Mouse (Mus musculus) yolk sac, embryonic 10.5 days (tissue): ENCODE measurements around the gene BC030867.

Experiments
- DNase-seq: peaks from one replicate; pipeline ENCODE4 v3.0.0-alpha.2; 2017; ENCODE audit warnings: low spot score

BC030867 gene

DNA sequence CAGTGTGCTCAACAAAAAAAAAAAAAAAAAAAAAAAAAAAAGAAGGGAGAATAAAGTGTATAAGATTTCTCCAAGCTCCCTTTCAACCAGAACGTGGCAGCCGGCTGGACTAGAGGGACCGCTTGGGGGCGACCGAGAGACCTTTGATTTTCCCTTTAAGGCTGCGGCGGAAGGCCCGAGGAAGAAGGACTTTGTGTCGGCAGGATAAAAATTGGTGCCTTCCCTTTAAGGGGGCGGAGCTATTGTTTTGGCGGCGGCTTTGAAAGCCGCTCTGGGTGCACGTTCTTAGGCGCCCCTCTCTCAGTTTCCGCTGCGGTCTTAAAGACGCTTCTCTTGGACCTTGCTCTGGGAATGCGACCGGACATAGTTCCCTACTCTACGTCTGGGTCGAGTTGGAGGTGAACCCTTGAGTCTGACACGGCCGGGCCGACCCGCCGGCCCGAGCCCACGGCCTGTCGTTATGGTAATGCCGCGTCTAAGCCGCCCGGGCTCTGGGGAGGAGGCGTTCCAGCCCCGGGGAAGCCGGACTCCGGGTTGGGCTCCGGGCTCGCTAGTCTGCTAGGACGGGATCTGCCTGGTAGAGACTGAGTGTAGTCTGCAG lies at the start of gene BC030867:
Gene BC030867 (plus strand): TSS at position 253 of the 601 bp plus-strand sequence.
- DNase-seq: peak; percentile 97

- no peak for DNase-seq
Measured at GRCm38 (mm10) chr11:102199856-102200255, 48.8 kb upstream of the BC030867 start.

- no peak for DNase-seq
Measured at GRCm38 (mm10) chr11:102201408-102201821, 47.3 kb upstream of the BC030867 start.

DNA sequence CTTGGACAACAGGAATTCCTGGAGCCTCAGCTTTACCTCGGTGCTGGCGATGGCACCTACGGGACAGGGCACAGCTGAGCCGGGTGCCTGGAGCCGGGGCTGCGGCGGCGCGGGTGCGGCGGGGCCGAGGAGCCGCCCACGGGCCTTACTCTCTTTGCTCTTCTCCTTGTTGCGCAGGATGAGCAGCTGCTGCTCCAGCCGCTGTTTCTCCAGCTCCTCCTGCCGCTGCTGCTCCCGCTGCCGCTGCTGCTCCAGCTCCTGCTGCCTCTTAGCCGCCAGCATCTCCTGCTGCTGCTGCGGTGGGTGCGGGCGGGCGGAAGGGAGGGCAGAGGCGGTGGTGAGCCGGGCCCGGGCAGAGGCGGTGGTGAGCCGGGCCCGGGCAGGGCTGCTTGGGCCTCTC lies 42.2 kb upstream of the BC030867 start:
- DNase-seq: no peak

- peak; percentile 44 for DNase-seq
Measured at GRCm38 (mm10) chr11:102207825-102208777, 40.6 kb upstream of the BC030867 start.

DNA sequence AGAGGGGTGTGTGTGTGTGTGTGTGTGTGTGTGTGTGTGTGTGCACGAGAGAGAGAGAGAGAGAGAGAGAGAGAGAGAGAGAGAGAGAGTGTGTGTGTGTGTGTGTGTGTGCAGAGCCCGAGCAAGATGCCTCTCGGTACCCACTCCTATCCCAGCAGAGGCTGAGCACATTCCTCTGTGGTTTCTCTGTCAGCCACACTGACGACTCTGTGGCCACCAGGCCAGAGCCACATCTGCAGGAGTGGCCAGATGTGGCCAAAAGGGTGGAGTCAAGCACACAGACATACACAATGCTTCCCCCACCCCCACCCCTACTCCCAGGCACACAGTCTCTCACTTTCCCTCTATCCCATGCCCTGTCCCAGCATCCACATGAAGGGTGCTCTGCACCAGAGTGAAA lies 39.8 kb upstream of the BC030867 start:
- no peak for DNase-seq

- DNase-seq: no peak
Measured at GRCm38 (mm10) chr11:102209742-102210141, 38.9 kb upstream of the BC030867 start.

- no peak for DNase-seq
Measured at GRCm38 (mm10) chr11:102210185-102210584, 38.5 kb upstream of the BC030867 start.

GRCm38 (mm10) chr11:102211011-102211410 lies 37.7 kb upstream of the BC030867 start:
- no peak for DNase-seq

GRCm38 (mm10) chr11:102211936-102212341 lies 36.7 kb upstream of the BC030867 start:
- DNase-seq: no peak

DNA sequence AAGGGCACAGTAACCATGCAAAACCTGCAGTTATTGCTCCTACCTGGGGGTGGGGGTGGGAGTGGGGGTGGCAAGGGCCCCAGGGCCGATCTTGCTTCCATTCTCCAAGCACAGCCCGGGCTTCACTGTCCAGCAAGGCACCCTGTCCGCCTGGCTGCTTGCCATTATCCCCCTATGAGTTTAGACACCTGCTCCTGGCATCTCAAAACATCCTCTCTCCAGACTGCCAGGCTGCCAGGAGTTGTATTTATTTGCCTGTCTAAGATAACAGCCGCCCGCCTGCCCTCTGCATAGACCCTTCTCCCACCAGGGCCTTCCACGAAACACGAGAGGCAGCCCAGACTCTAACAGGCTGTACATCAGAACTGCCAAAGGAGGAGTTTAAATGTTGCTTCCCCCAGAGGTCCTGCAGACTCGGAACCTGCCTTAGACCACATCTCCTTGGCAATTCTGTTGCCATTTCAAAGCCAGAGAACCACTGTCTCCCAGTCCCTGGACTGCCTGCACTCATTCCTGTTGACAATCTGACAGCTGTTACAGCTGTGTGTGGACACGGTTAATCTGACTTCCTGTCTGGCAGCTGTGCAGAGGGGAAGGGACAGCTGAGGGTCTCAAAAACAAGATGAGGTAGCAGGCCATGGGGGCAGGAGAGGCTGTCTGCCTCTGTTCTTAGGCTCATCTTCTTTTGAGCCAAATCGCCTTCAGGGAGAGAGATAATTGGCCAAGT lies 34.1 kb upstream of the BC030867 start:
- no peak for DNase-seq

DNA sequence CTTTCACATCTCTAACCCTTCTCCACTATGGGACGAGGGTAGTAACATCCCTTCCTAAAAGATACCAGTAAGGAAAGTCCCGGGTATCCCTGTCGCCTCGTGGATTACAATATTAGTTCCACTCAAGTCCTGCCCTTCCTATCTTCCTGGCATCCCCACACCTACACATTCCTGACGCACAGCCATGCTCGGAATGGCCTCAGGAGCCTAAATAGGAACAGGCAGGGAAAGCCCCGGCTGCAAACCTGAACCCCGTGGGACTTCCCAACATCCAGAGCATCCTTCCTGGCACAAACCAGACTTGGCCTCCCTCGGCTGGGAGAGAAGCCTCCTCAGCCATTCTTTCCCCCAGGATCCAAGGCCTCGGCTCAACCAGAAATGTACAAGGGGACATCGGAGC lies 33.2 kb upstream of the BC030867 start:
- no peak for DNase-seq

- peak; percentile 69 for DNase-seq
Measured at GRCm38 (mm10) chr11:102216056-102216885, 32.4 kb upstream of the BC030867 start.

DNA sequence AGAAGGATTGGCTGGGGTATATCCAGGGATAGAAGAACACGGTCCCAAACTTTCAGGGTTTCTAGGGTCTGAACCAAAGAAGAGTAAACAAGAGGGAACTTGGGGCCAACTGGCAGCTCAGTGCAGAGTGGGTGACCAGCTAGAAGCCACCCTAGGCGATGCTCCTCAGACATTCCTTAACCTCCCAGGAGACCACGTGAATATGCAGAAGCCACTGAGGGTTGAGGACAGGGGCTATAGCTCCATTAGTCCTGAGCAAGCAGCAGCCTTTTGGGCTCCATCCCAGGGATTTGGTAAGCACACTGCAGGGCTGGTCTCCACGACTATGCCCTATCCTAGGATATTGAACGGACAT lies 31.8 kb upstream of the BC030867 start:
- no peak for DNase-seq

GRCm38 (mm10) chr11:102217396-102217795 lies 31.3 kb upstream of the BC030867 start:
- no peak for DNase-seq

GRCm38 (mm10) chr11:102217876-102218430 lies 30.7 kb upstream of the BC030867 start:
- no peak for DNase-seq

DNA sequence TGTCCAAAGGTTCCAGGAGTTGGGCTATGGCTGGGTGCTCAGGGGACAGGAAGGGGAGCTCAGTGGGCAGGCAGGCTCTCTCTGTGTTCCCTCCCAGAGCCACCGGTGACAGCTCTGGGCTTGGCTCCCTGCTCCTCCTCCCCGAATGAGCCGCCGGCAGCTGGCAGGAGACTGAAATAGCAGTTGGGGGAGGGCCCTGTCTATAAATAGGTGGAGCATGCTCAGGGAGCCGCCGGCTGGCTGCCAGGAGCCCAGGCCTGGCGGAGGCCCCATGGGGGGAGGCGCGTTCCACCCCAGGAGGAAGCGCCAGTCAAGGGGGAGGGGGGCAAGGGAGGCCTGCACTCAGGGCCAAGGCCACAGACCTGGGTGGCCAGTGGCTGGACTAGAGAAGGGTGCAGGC lies 29.9 kb upstream of the BC030867 start:
- DNase-seq: peak; percentile 92

GRCm38 (mm10) chr11:102219247-102219993 lies 29.3 kb upstream of the BC030867 start:
- no peak for DNase-seq

DNA sequence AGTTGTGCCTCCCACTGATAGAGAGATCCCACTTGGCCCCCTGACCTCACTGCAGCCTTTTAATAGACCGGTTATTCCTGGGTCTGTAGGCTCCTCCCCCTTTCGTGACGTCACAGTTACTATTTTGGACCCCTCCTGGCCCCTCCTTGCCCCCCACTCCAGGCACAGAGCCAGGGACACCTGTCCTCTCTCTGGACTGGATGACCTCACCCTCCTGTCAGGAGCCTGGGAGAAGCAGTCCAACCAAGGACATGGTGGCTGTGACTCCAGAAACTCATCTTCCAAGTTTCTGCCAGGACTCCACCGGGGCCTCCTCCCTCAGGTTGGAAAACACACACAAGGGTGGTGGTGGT lies 28.7 kb upstream of the BC030867 start:
- DNase-seq: no peak

GRCm38 (mm10) chr11:102220451-102220850 lies 28.2 kb upstream of the BC030867 start:
- DNase-seq: no peak
